8 mouse cellular contexts compared by ENCODE assay signal in genomic region chr10:62336601-62337578, GRCm38 (mm10). TPM values are rescaled to one million over a fixed set of nuclear protein-coding genes. Genes with fewer than 3 reads are reported as not detected.
DNase-seq lines count a peak whose midpoint lies in the region; ATAC-seq and TF ChIP-seq lines count a peak whose summit lies in the region.

No protein-coding gene starts in this region.

- H3K4me2 ChIP-seq in CH12.LX (ENCODE audit: insufficient read depth, low read depth, poor library complexity, severe bottlenecking) = no peak overlapping the region
- H3K4me2 ChIP-seq in liver, embryonic 11.5 days = peak overlapping the region; percentile 40

- no peaks in the 10 kb centered on the region for H3K36me3 ChIP-seq in CH12.LX (replicated peaks in 1 of 2; ENCODE audit: control insufficient read depth in 1 of 2, insufficient read depth in 1 of 2, low read length in 1 of 2)
- no peaks in the 10 kb centered on the region for H3K36me3 ChIP-seq in heart, embryonic 10.5 days
- H3K36me3 ChIP-seq in liver, embryonic 11.5 days (ENCODE audit: control insufficient read depth, insufficient read depth, low read length) = no peaks in the 10 kb centered on the region

- TF ChIP-seq CTCF in CH12.LX (conservative IDR thresholded peaks at IDR 0.05 in 1 of 2, IDR thresholded peaks at IDR 0.05 in 1 of 2; ENCODE audit: low read depth in 2 of 2, low read length in 2 of 2) = no peak

- in situ Hi-C loops in CH12.LX (cut with MboI; ENCODE audit: low pct_ligation_motif_present, low pct_unique_long_range_greater_than_20kb, low sequenced_read_pairs) = no loop called here

- TF ChIP-seq POLR2A in CH12.LX (IDR thresholded peaks at IDR 0.05; ENCODE audit: low read depth, low read length) = no peak

- H3K9me3 ChIP-seq in CH12.LX (replicated peaks; ENCODE audit: low read length) = no peaks in the 10 kb centered on the region
- no peaks in the 10 kb centered on the region for H3K9me3 ChIP-seq in heart, embryonic 10.5 days
- H3K9me3 ChIP-seq in liver, embryonic 11.5 days (ENCODE audit: control insufficient read depth, low read length) = no peaks in the 10 kb centered on the region

- H3K4me1 ChIP-seq in CH12.LX (ENCODE audit: control insufficient read depth in 1 of 2, insufficient read depth in 2 of 2) = peaks cover 13 to 56% of the 10 kb centered on the region in 2 experiments
- peaks cover 80% of the 10 kb centered on the region for H3K4me1 ChIP-seq in heart, embryonic 10.5 days
- peaks cover 68% of the 10 kb centered on the region for H3K4me1 ChIP-seq in liver, embryonic 11.5 days (replicated peaks; ENCODE audit: control insufficient read depth, insufficient read depth, low read length)

- no peak overlapping the region for H3K4me3 ChIP-seq in CH12.LX (replicated peaks in 1 of 3; ENCODE audit: low read depth in 2 of 3, low read length in 2 of 3, poor library complexity in 1 of 3)
- H3K4me3 ChIP-seq in heart, embryonic 10.5 days = peak overlapping the region; percentile 39
- H3K4me3 ChIP-seq in liver, embryonic 11.5 days (ENCODE audit: low read depth, low read length) = no peak overlapping the region

- DNase-seq in embryo, embryonic 10.5 days (ENCODE audit: low spot score) = peak; percentile 26
- DNase-seq in embryo, embryonic 9.5 days (ENCODE audit: extremely low spot score) = no peak
- DNase-seq in CH12.LX (ENCODE audit: extremely low read depth) = no peak
- DNase-seq in heart, embryonic 10.5 days (ENCODE audit: low spot score) = no peak
- DNase-seq in liver, embryonic 11.5 days (ENCODE audit: low spot score) = no peak
- no peak for DNase-seq in left cerebral cortex, adult 8-10 months (ENCODE audit: low spot score in 2 of 2)

- dilution Hi-C loops in CH12.LX (cut with MboI; ENCODE audit: extremely low pct_ligation_motif_present, extremely low pct_unique_long_range_greater_than_20kb, low sequenced_read_pairs) = no loop called here

- WGBS in heart, embryonic 10.5 days = 42% methylated on average over 12 of the region's 12 CpGs
- 33% methylated on average over 12 of the region's 12 CpGs for WGBS in liver, embryonic 11.5 days

- no peaks in the 10 kb centered on the region for H3K79me2 ChIP-seq in CH12.LX (replicated peaks; ENCODE audit: control insufficient read depth, extremely low read depth, insufficient read depth, poor library complexity, severe bottlenecking)

- no peak overlapping the region for H3K9ac ChIP-seq in CH12.LX (ENCODE audit: insufficient read depth, low read depth)
- H3K9ac ChIP-seq in liver, embryonic 11.5 days (ENCODE audit: low read depth, low read length) = peak overlapping the region; percentile 42

- H3K27me3 ChIP-seq in CH12.LX (replicated peaks) = no peaks in the 10 kb centered on the region
- H3K27me3 ChIP-seq in heart, embryonic 10.5 days (ENCODE audit: insufficient read depth, poor library complexity, severe bottlenecking) = no peaks in the 10 kb centered on the region
- no peaks in the 10 kb centered on the region for H3K27me3 ChIP-seq in liver, embryonic 11.5 days (replicated peaks; ENCODE audit: control insufficient read depth, insufficient read depth, low read length)

- no peak for TF ChIP-seq RAD21 in CH12.LX (IDR thresholded peaks at IDR 0.05; ENCODE audit: low read depth, low read length)

- no peak for ATAC-seq in liver, embryonic 11.5 days (replicated peaks; ENCODE audit: low FRiP score)
- no peak for ATAC-seq in inflammation-experienced regulatory T-cells, adult 6 months
- no peak for ATAC-seq in CD4-positive, CD25-positive, alpha-beta regulatory T cell, adult 4 months

- no peak for TF ChIP-seq EP300 in CH12.LX (IDR thresholded peaks at IDR 0.05; ENCODE audit: low read length)

- H3K27ac ChIP-seq in CH12.LX (ENCODE audit: insufficient read depth, low read depth) = no peak overlapping the region
- peak overlapping the region; percentile 81 for H3K27ac ChIP-seq in heart, embryonic 10.5 days
- H3K27ac ChIP-seq in liver, embryonic 11.5 days (ENCODE audit: low read depth, low read length) = peak overlapping the region; percentile 30

TF ChIP-seq in CH12.LX, 34 proteins besides CTCF, POLR2A, EP300 and RAD21:
- no peak for TF ChIP-seq MYC (IDR thresholded peaks at IDR 0.05; ENCODE audit: low read depth, low read length)
- TF ChIP-seq ZNF384 (IDR thresholded peaks at IDR 0.05; ENCODE audit: low read depth, low read length) = peak; percentile 67
TF ChIP-seq in CH12.LX: peak in this region for 1.

RNA-seq across cellular contexts. Expression of gene Hk1, which starts 42.8 kb away (rescaled TPM):
- total RNA-seq in CH12.LX (2012; rRNA removed) = 14.7 and 23.4 TPM in 2 replicates
- total RNA-seq in CH12.LX (2014; rRNA removed) = 9.3 and 9.9 TPM in 2 replicates
- 30.1 and 31.8 TPM in 2 replicates for polyA plus RNA-seq in CH12.LX (2012; ENCODE audit: insufficient read length, low read depth)
- 157 and 286 TPM in 2 replicates for polyA plus RNA-seq in heart, embryonic 10.5 days (2016; fragmentation: Nextera tagmentation; extraction: Ambion mirVana)
- 123 and 141 TPM in 2 replicates for polyA plus RNA-seq in liver, embryonic 11.5 days (2014; fragmentation: Nextera tagmentation; extraction: Ambion mirVana)
- 100 to 1,000 TPM in 1 of 3 experiments, 10 to 100 TPM in 2; 64.3 to 101 (median 74.8) TPM for polyA plus RNA-seq in inflammation-experienced regulatory T-cells, adult 6 months (2017; shearing (Covaris generic))
- total RNA-seq in left cerebral cortex, adult 8-10 months (2022) = 100 to 1,000 TPM; 308 to 326 (median 318) TPM
- polyA plus RNA-seq in CD4-positive, CD25-positive, alpha-beta regulatory T cell, adult 4 months (2017; shearing (Covaris generic)) = 100 to 1,000 TPM in 1 of 2 experiments, 10 to 100 TPM in 1; 69.6 to 103 TPM
